Mouse (Mus musculus): Measurements from ENCODE around the gene Mypn. TPM values are rescaled to one million over a fixed set of nuclear protein-coding genes. Genes with fewer than 3 reads are reported as not detected.

Mypn gene
- polyA plus RNA-seq, 1 experiment from 2014 or later: 2.2 TPM

GRCm38 (mm10) chr10:63128256-63128655 lies 75.5 kb downstream of the Mypn start:
- Histone ChIP-seq H3K36me3 (ENCODE audit: control insufficient read depth, insufficient read depth, low read length) (no peaks in the 10 kb centered on the region), H3K4me3 (replicated peaks; ENCODE audit: low read length) (no peak overlapping the region), H3K9me3 (replicated peaks; ENCODE audit: control insufficient read depth, low read length) (no peaks in the 10 kb centered on the region), H3K27ac (ENCODE audit: low read length) (no peak overlapping the region), H3K27me3 (ENCODE audit: control insufficient read depth, insufficient read depth, low read length) (no peaks in the 10 kb centered on the region), H3K4me1 (ENCODE audit: control insufficient read depth, insufficient read depth, low read length) (no peaks in the 10 kb centered on the region), H3K9ac (ENCODE audit: low read length) (no peak overlapping the region), H3K4me2 (ENCODE audit: low read depth, low read length) (no peak overlapping the region)
- no peak for ATAC-seq (ENCODE audit: insufficient read depth, low FRiP score)
- 52% methylated on average over 7 of the region's 7 CpGs for WGBS

- H3K9me3 ChIP-seq (replicated peaks; ENCODE audit: control insufficient read depth, low read length): no peaks in the 10 kb centered on the region
- H3K4me2 ChIP-seq (ENCODE audit: low read depth, low read length): no peak overlapping the region
- WGBS: 83% methylated on average over 6 of the region's 6 CpGs
- H3K27ac ChIP-seq (ENCODE audit: low read length): no peak overlapping the region
- no peak overlapping the region for H3K9ac ChIP-seq (ENCODE audit: low read length)
- ATAC-seq (ENCODE audit: insufficient read depth, low FRiP score): no peak
- no peaks in the 10 kb centered on the region for H3K36me3 ChIP-seq (ENCODE audit: control insufficient read depth, insufficient read depth, low read length)
- H3K4me1 ChIP-seq (ENCODE audit: control insufficient read depth, insufficient read depth, low read length): no peaks in the 10 kb centered on the region
- no peak overlapping the region for H3K4me3 ChIP-seq (replicated peaks; ENCODE audit: low read length)
- no peaks in the 10 kb centered on the region for H3K27me3 ChIP-seq (ENCODE audit: control insufficient read depth, insufficient read depth, low read length)
Measured at GRCm38 (mm10) chr10:63127156-63127555, 76.6 kb downstream of the Mypn start.

GRCm38 (mm10) chr10:63126116-63126515 lies 77.6 kb downstream of the Mypn start:
- H3K36me3 ChIP-seq (ENCODE audit: control insufficient read depth, insufficient read depth, low read length): no peaks in the 10 kb centered on the region
- H3K4me2 ChIP-seq (ENCODE audit: low read depth, low read length): no peak overlapping the region
- no peak overlapping the region for H3K4me3 ChIP-seq (replicated peaks; ENCODE audit: low read length)
- H3K27me3 ChIP-seq (ENCODE audit: control insufficient read depth, insufficient read depth, low read length): no peaks in the 10 kb centered on the region
- WGBS: 87% methylated on average over 4 of the region's 4 CpGs
- no peaks in the 10 kb centered on the region for H3K9me3 ChIP-seq (replicated peaks; ENCODE audit: control insufficient read depth, low read length)
- ATAC-seq (ENCODE audit: insufficient read depth, low FRiP score): no peak
- H3K4me1 ChIP-seq (ENCODE audit: control insufficient read depth, insufficient read depth, low read length): no peaks in the 10 kb centered on the region
- no peak overlapping the region for H3K9ac ChIP-seq (ENCODE audit: low read length)
- no peak overlapping the region for H3K27ac ChIP-seq (ENCODE audit: low read length)

GRCm38 (mm10) chr10:63125343-63125742 lies 78.4 kb downstream of the Mypn start:
- 43% methylated on average over 11 of the region's 11 CpGs for whole genome bisulfite sequencing

GRCm38 (mm10) chr10:63124016-63124415 lies 79.7 kb downstream of the Mypn start:
- Histone ChIP-seq H3K9me3 (replicated peaks; ENCODE audit: control insufficient read depth, low read length) (no peaks in the 10 kb centered on the region), H3K4me1 (ENCODE audit: control insufficient read depth, insufficient read depth, low read length) (no peaks in the 10 kb centered on the region), H3K36me3 (ENCODE audit: control insufficient read depth, insufficient read depth, low read length) (no peaks in the 10 kb centered on the region), H3K4me2 (ENCODE audit: low read depth, low read length) (no peak overlapping the region), H3K4me3 (replicated peaks; ENCODE audit: low read length) (no peak overlapping the region), H3K27ac (ENCODE audit: low read length) (no peak overlapping the region), H3K9ac (ENCODE audit: low read length) (no peak overlapping the region), H3K27me3 (ENCODE audit: control insufficient read depth, insufficient read depth, low read length) (no peaks in the 10 kb centered on the region)
- no peak for ATAC-seq (ENCODE audit: insufficient read depth, low FRiP score)
- 89% methylated on average over 10 of the region's 10 CpGs for WGBS

More at GRCm38 (mm10) chr10:63125343-63125742, 78.4 kb downstream of the Mypn start:
- no peaks in the 10 kb centered on the region for H3K9me3 ChIP-seq (replicated peaks; ENCODE audit: control insufficient read depth, low read length)
- H3K4me3 ChIP-seq (replicated peaks; ENCODE audit: low read length): no peak overlapping the region
- no peak overlapping the region for H3K27ac ChIP-seq (ENCODE audit: low read length)
- no peak overlapping the region for H3K9ac ChIP-seq (ENCODE audit: low read length)
- no peaks in the 10 kb centered on the region for H3K4me1 ChIP-seq (ENCODE audit: control insufficient read depth, insufficient read depth, low read length)
- no peak overlapping the region for H3K4me2 ChIP-seq (ENCODE audit: low read depth, low read length)
- no peaks in the 10 kb centered on the region for H3K36me3 ChIP-seq (ENCODE audit: control insufficient read depth, insufficient read depth, low read length)
- ATAC-seq (ENCODE audit: insufficient read depth, low FRiP score): no peak
- no peaks in the 10 kb centered on the region for H3K27me3 ChIP-seq (ENCODE audit: control insufficient read depth, insufficient read depth, low read length)

- H3K27me3 ChIP-seq (ENCODE audit: control insufficient read depth, insufficient read depth, low read length): no peaks in the 10 kb centered on the region
- H3K4me2 ChIP-seq (ENCODE audit: low read depth, low read length): no peak overlapping the region
- ATAC-seq (ENCODE audit: insufficient read depth, low FRiP score): no peak
- H3K4me3 ChIP-seq (replicated peaks; ENCODE audit: low read length): no peak overlapping the region
- H3K9ac ChIP-seq (ENCODE audit: low read length): no peak overlapping the region
- 81% methylated on average over 8 of the region's 8 CpGs for WGBS
- H3K27ac ChIP-seq (ENCODE audit: low read length): no peak overlapping the region
- H3K9me3 ChIP-seq (replicated peaks; ENCODE audit: control insufficient read depth, low read length): no peaks in the 10 kb centered on the region
- H3K36me3 ChIP-seq (ENCODE audit: control insufficient read depth, insufficient read depth, low read length): no peaks in the 10 kb centered on the region
- H3K4me1 ChIP-seq (ENCODE audit: control insufficient read depth, insufficient read depth, low read length): no peaks in the 10 kb centered on the region
Measured at GRCm38 (mm10) chr10:63123141-63123540, 80.6 kb downstream of the Mypn start.

GRCm38 (mm10) chr10:63122516-63122915 lies 81.2 kb downstream of the Mypn start:
- 37% methylated on average over 8 of the region's 8 CpGs for WGBS
- ATAC-seq (ENCODE audit: insufficient read depth, low FRiP score): no peak; the same call in 1 of the 2 replicates
- no peak overlapping the region for H3K4me2 ChIP-seq (ENCODE audit: low read depth, low read length)
- no peaks in the 10 kb centered on the region for H3K9me3 ChIP-seq (replicated peaks; ENCODE audit: control insufficient read depth, low read length)
- H3K36me3 ChIP-seq (ENCODE audit: control insufficient read depth, insufficient read depth, low read length): no peaks in the 10 kb centered on the region
- no peak overlapping the region for H3K9ac ChIP-seq (ENCODE audit: low read length)
- H3K4me1 ChIP-seq (ENCODE audit: control insufficient read depth, insufficient read depth, low read length): no peaks in the 10 kb centered on the region
- no peak overlapping the region for H3K4me3 ChIP-seq (replicated peaks; ENCODE audit: low read length)
- H3K27ac ChIP-seq (ENCODE audit: low read length): no peak overlapping the region
- H3K27me3 ChIP-seq (ENCODE audit: control insufficient read depth, insufficient read depth, low read length): no peaks in the 10 kb centered on the region

- Histone ChIP-seq H3K27me3 (ENCODE audit: control insufficient read depth, insufficient read depth, low read length) (no peaks in the 10 kb centered on the region), H3K4me3 (replicated peaks; ENCODE audit: low read length) (no peak overlapping the region), H3K4me2 (ENCODE audit: low read depth, low read length) (no peak overlapping the region), H3K27ac (ENCODE audit: low read length) (no peak overlapping the region), H3K9me3 (replicated peaks; ENCODE audit: control insufficient read depth, low read length) (no peaks in the 10 kb centered on the region), H3K9ac (ENCODE audit: low read length) (no peak overlapping the region), H3K36me3 (ENCODE audit: control insufficient read depth, insufficient read depth, low read length) (no peaks in the 10 kb centered on the region), H3K4me1 (ENCODE audit: control insufficient read depth, insufficient read depth, low read length) (no peaks in the 10 kb centered on the region)
- ATAC-seq (ENCODE audit: insufficient read depth, low FRiP score): no peak
- WGBS: 82% methylated on average over 14 of the region's 14 CpGs
Measured at GRCm38 (mm10) chr10:63121961-63122360, 81.8 kb downstream of the Mypn start.

- no peaks in the 10 kb centered on the region for H3K9me3 ChIP-seq (replicated peaks; ENCODE audit: control insufficient read depth, low read length)
- 77% methylated on average over 14 of the region's 14 CpGs for WGBS
- no peak overlapping the region for H3K4me3 ChIP-seq (replicated peaks; ENCODE audit: low read length)
- ATAC-seq (ENCODE audit: insufficient read depth, low FRiP score): no peak
- H3K9ac ChIP-seq (ENCODE audit: low read length): no peak overlapping the region
- no peaks in the 10 kb centered on the region for H3K27me3 ChIP-seq (ENCODE audit: control insufficient read depth, insufficient read depth, low read length)
- no peak overlapping the region for H3K4me2 ChIP-seq (ENCODE audit: low read depth, low read length)
- H3K36me3 ChIP-seq (ENCODE audit: control insufficient read depth, insufficient read depth, low read length): no peaks in the 10 kb centered on the region
- no peaks in the 10 kb centered on the region for H3K4me1 ChIP-seq (ENCODE audit: control insufficient read depth, insufficient read depth, low read length)
- no peak overlapping the region for H3K27ac ChIP-seq (ENCODE audit: low read length)
Measured at GRCm38 (mm10) chr10:63119916-63120315, 83.8 kb downstream of the Mypn start.

- H3K9ac ChIP-seq (ENCODE audit: low read length): no peak overlapping the region
- no peaks in the 10 kb centered on the region for H3K27me3 ChIP-seq (ENCODE audit: control insufficient read depth, insufficient read depth, low read length)
- H3K9me3 ChIP-seq (replicated peaks; ENCODE audit: control insufficient read depth, low read length): no peaks in the 10 kb centered on the region
- H3K4me1 ChIP-seq (ENCODE audit: control insufficient read depth, insufficient read depth, low read length): no peaks in the 10 kb centered on the region
- H3K4me3 ChIP-seq (replicated peaks; ENCODE audit: low read length): no peak overlapping the region
- no peak for ATAC-seq (ENCODE audit: insufficient read depth, low FRiP score)
- no peak overlapping the region for H3K4me2 ChIP-seq (ENCODE audit: low read depth, low read length)
- WGBS: 89% methylated on average over 8 of the region's 8 CpGs
- H3K36me3 ChIP-seq (ENCODE audit: control insufficient read depth, insufficient read depth, low read length): no peaks in the 10 kb centered on the region
- H3K27ac ChIP-seq (ENCODE audit: low read length): no peak overlapping the region
Measured at GRCm38 (mm10) chr10:63117583-63117982, 86.2 kb downstream of the Mypn start.
